Mouse (Mus musculus) bone marrow macrophage, adult 2 months (primary cell): ENCODE data around the gene Gdf3.

Experiments
- CTCF ChIP-seq: IDR thresholded peaks from 2 replicates; pipeline ENCODE4 v1.5.1; 2012; ENCODE audit warnings: low read depth, mild to moderate bottlenecking, low read length, moderate library complexity
- POLR2A ChIP-seq: IDR thresholded peaks from 2 replicates; pipeline ENCODE4 v1.6.1; 2012; ENCODE audit warnings: mild to moderate bottlenecking, low read depth, low read length, borderline replicate concordance

DNA sequence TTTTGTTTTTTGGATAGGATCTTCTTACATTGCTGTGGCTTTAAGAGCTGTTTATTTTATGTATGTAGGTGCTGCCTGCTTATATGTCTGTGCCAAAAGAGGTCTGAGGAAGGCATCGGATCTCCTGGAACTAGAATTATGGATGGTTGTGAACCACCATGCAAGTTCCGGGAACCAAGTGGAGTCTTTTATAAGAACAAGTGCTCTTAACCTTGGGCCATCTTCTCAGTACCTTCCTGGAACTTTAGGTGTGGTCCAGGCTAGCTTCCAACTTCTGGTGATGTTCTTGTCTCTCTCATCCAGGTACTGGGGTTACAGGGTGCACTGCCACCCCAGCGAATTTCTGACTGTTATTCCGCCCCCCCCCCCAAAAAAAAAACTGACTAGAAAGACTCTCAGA is 2.5 kb upstream of the Gdf3 start:
- TF ChIP-seq CTCF (no peak), POLR2A (no peak)
